ENCODE assay signal across 26 mouse cellular contexts in genomic region chr1:188456466-188457175, GRCm38 (mm10).
A peak's percentile ranks its signal among the peaks of the same experiment; 100 is the strongest.
DNase-seq lines count a peak whose midpoint lies in the region; ATAC-seq lines count a peak whose summit lies in the region.
"Had no signal": no experiment of that assay in that cellular context is flagged by ENCODE, and none has a peak within 500 bp of the region (broad histone marks: within the 10 kb centered on the region; RNA-seq: fewer than 3 reads in every experiment).

No protein-coding gene starts in this region.

- 0 out of 2 replicates have a peak overlapping the region, but pooled peaks have one; percentile 14 for H3K27ac ChIP-seq in hindbrain, embryonic 13.5 days
- H3K27ac ChIP-seq in hindbrain, embryonic 10.5 days: no peak overlapping the region
- H3K27ac ChIP-seq in midbrain, embryonic 14.5 days (replicated peaks; ENCODE audit: low read depth, low read length): no peak overlapping the region
- H3K27ac ChIP-seq in midbrain, embryonic 15.5 days: no peak overlapping the region
- H3K27ac ChIP-seq in forebrain, embryonic 14.5 days (ENCODE audit: low read depth, low read length): no peak overlapping the region
- no peak overlapping the region for H3K27ac ChIP-seq in heart, embryonic 11.5 days (ENCODE audit: low read depth, low read length)
- H3K27ac ChIP-seq: embryonic facial prominence, embryonic 12.5 days; layer of hippocampus, adult 2 months; limb, embryonic 13.5 days; liver, embryonic 12.5 days; neural tube, embryonic 15.5 days; stomach, postnatal 0 days had no signal

- H3K4me3 ChIP-seq in hindbrain, embryonic 13.5 days: no peak overlapping the region
- H3K4me3 ChIP-seq in hindbrain, embryonic 10.5 days: no peak overlapping the region
- H3K4me3 ChIP-seq in midbrain, embryonic 14.5 days (replicated peaks; ENCODE audit: low read depth, low read length): no peak overlapping the region
- no peak overlapping the region for H3K4me3 ChIP-seq in midbrain, embryonic 15.5 days
- no peak overlapping the region for H3K4me3 ChIP-seq in forebrain, embryonic 14.5 days (ENCODE audit: low read depth, low read length)
- no peak overlapping the region for H3K4me3 ChIP-seq in heart, embryonic 11.5 days (ENCODE audit: low read depth, low read length)
- H3K4me3 ChIP-seq: embryonic facial prominence, embryonic 12.5 days; erythroblast, embryonic 14.5 days; heart, embryonic 12.5 days; layer of hippocampus, adult 2 months; limb, embryonic 13.5 days; liver, embryonic 12.5 days; neural tube, embryonic 15.5 days had no signal

- H3K4me2 ChIP-seq in hindbrain, embryonic 13.5 days: no peak overlapping the region
- no peak overlapping the region for H3K4me2 ChIP-seq in midbrain, embryonic 14.5 days (ENCODE audit: low read length)
- no peak overlapping the region for H3K4me2 ChIP-seq in midbrain, embryonic 15.5 days
- peak overlapping the region; percentile 26; the same call in 1 of the 2 replicates for H3K4me2 ChIP-seq in forebrain, embryonic 14.5 days (ENCODE audit: low read length)
- H3K4me2 ChIP-seq in heart, embryonic 11.5 days: no peak overlapping the region
- H3K4me2 ChIP-seq: embryonic facial prominence, embryonic 12.5 days; heart, embryonic 12.5 days; limb, embryonic 13.5 days; liver, embryonic 12.5 days; neural tube, embryonic 15.5 days had no signal

- ATAC-seq in hindbrain, embryonic 13.5 days (ENCODE audit: low FRiP score): no peak
- no peak for ATAC-seq in midbrain, embryonic 14.5 days (ENCODE audit: low FRiP score, low TSS enrichment)
- ATAC-seq in midbrain, embryonic 15.5 days (replicated peaks): no peak
- ATAC-seq in forebrain, embryonic 14.5 days: peak; percentile 35
- ATAC-seq in heart, embryonic 11.5 days (replicated peaks; ENCODE audit: insufficient number of reproducible peaks, low FRiP score, low TSS enrichment): no peak
- ATAC-seq: activated CD4-positive, CD25-positive, alpha-beta regulatory T cell, adult 4 months; intestine, postnatal 0 days; liver, embryonic 12.5 days had no signal

- no peaks in the 10 kb centered on the region for H3K9me3 ChIP-seq in hindbrain, embryonic 13.5 days
- no peaks in the 10 kb centered on the region for H3K9me3 ChIP-seq in hindbrain, embryonic 10.5 days
- H3K9me3 ChIP-seq in midbrain, embryonic 14.5 days (ENCODE audit: control insufficient read depth, low read length): no peaks in the 10 kb centered on the region
- H3K9me3 ChIP-seq in midbrain, embryonic 15.5 days: no peaks in the 10 kb centered on the region
- no peaks in the 10 kb centered on the region for H3K9me3 ChIP-seq in forebrain, embryonic 14.5 days (replicated peaks; ENCODE audit: control insufficient read depth, low read length)
- H3K9me3 ChIP-seq in heart, embryonic 11.5 days (replicated peaks; ENCODE audit: control insufficient read depth, low read length): no peaks in the 10 kb centered on the region
- H3K9me3 ChIP-seq: embryonic facial prominence, embryonic 12.5 days; heart, embryonic 12.5 days; limb, embryonic 13.5 days; liver, embryonic 12.5 days; neural tube, embryonic 15.5 days had no signal

- H3K4me1 ChIP-seq in hindbrain, embryonic 13.5 days (replicated peaks): peaks cover 8% of the 10 kb centered on the region; the same call in 1 of the 2 replicates
- no peaks in the 10 kb centered on the region for H3K4me1 ChIP-seq in hindbrain, embryonic 10.5 days (replicated peaks)
- H3K4me1 ChIP-seq in midbrain, embryonic 14.5 days (ENCODE audit: control insufficient read depth, insufficient read depth, low read length): peaks cover 12% of the 10 kb centered on the region; the same call in 1 of the 2 replicates
- H3K4me1 ChIP-seq in midbrain, embryonic 15.5 days: peaks cover 8% of the 10 kb centered on the region; the same call in 1 of the 2 replicates
- peaks cover 18% of the 10 kb centered on the region for H3K4me1 ChIP-seq in forebrain, embryonic 14.5 days (ENCODE audit: control insufficient read depth, insufficient read depth, low read length)
- no peaks in the 10 kb centered on the region for H3K4me1 ChIP-seq in heart, embryonic 11.5 days (ENCODE audit: control insufficient read depth, insufficient read depth, low read length)
- H3K4me1 ChIP-seq: embryonic facial prominence, embryonic 12.5 days; heart, embryonic 12.5 days; liver, embryonic 12.5 days had no signal

- no peaks in the 10 kb centered on the region for H3K36me3 ChIP-seq in hindbrain, embryonic 13.5 days
- H3K36me3 ChIP-seq in hindbrain, embryonic 10.5 days: no peaks in the 10 kb centered on the region
- H3K36me3 ChIP-seq in midbrain, embryonic 14.5 days (ENCODE audit: control insufficient read depth, insufficient read depth, low read length): no peaks in the 10 kb centered on the region
- no peaks in the 10 kb centered on the region for H3K36me3 ChIP-seq in midbrain, embryonic 15.5 days (replicated peaks)
- H3K36me3 ChIP-seq in forebrain, embryonic 14.5 days (ENCODE audit: control insufficient read depth, insufficient read depth, low read length): no peaks in the 10 kb centered on the region
- no peaks in the 10 kb centered on the region for H3K36me3 ChIP-seq in heart, embryonic 11.5 days (ENCODE audit: control insufficient read depth, insufficient read depth, low read length)
- H3K36me3 ChIP-seq: embryonic facial prominence, embryonic 12.5 days; heart, embryonic 12.5 days; limb, embryonic 13.5 days; liver, embryonic 12.5 days; neural tube, embryonic 15.5 days had no signal

- no peaks in the 10 kb centered on the region for H3K27me3 ChIP-seq in hindbrain, embryonic 13.5 days
- H3K27me3 ChIP-seq in hindbrain, embryonic 10.5 days (ENCODE audit: insufficient read depth, poor library complexity, severe bottlenecking): no peaks in the 10 kb centered on the region
- H3K27me3 ChIP-seq in midbrain, embryonic 14.5 days (ENCODE audit: control insufficient read depth, insufficient read depth, low read length): no peaks in the 10 kb centered on the region
- no peaks in the 10 kb centered on the region for H3K27me3 ChIP-seq in midbrain, embryonic 15.5 days (replicated peaks)
- H3K27me3 ChIP-seq in forebrain, embryonic 14.5 days (replicated peaks; ENCODE audit: control insufficient read depth, insufficient read depth, low read length): no peaks in the 10 kb centered on the region; the same call in 1 of the 2 replicates
- no peaks in the 10 kb centered on the region for H3K27me3 ChIP-seq in heart, embryonic 11.5 days (ENCODE audit: control insufficient read depth, insufficient read depth, low read length)
- H3K27me3 ChIP-seq: embryonic facial prominence, embryonic 12.5 days; heart, embryonic 12.5 days; liver, embryonic 12.5 days had no signal

- DNase-seq in hindbrain, embryonic 10.5 days (ENCODE audit: low spot score): no peak
- DNase-seq in midbrain, embryonic 14.5 days: peak; percentile 19
- DNase-seq in forebrain, embryonic 14.5 days (ENCODE audit: low spot score): peak; percentile 84
- DNase-seq in mesoderm, embryonic 11.5 days (ENCODE audit: low read depth, low spot score): peak; percentile 30
- DNase-seq: adrenal gland, adult 8-10 months; cerebellum, adult 18-20 months; cerebellum, postnatal 36 days; gastrocnemius, postnatal 14 days; heart, adult 11 months; heart, postnatal 14 days; kidney, postnatal 25 days; lung, adult 18-20 months; lung, postnatal 10 days had no signal

- no peak overlapping the region for H3K9ac ChIP-seq in hindbrain, embryonic 13.5 days
- H3K9ac ChIP-seq in midbrain, embryonic 14.5 days (replicated peaks; ENCODE audit: low read length): no peak overlapping the region
- H3K9ac ChIP-seq in midbrain, embryonic 15.5 days: no peak overlapping the region
- H3K9ac ChIP-seq in forebrain, embryonic 14.5 days (ENCODE audit: low read length): no peak overlapping the region
- no peak overlapping the region for H3K9ac ChIP-seq in heart, embryonic 11.5 days (ENCODE audit: low read depth, low read length)
- H3K9ac ChIP-seq: embryonic facial prominence, embryonic 12.5 days; heart, embryonic 12.5 days; limb, embryonic 13.5 days; liver, embryonic 12.5 days; neural tube, embryonic 15.5 days had no signal

- 53% methylated on average over 13 of the region's 13 CpGs for WGBS in hindbrain, embryonic 13.5 days
- WGBS in hindbrain, embryonic 10.5 days: 78% methylated on average over 13 of the region's 13 CpGs
- 38% methylated on average over 13 of the region's 13 CpGs for WGBS in midbrain, embryonic 14.5 days
- WGBS in midbrain, embryonic 15.5 days: 37% methylated on average over 13 of the region's 13 CpGs
- 7% methylated on average over 13 of the region's 13 CpGs for WGBS in forebrain, embryonic 14.5 days
- 78% methylated on average over 13 of the region's 13 CpGs for WGBS in heart, embryonic 11.5 days (ENCODE audit: insufficient replicate concordance)
